Mouse (Mus musculus) CH12.LX (cell line): ENCODE results near the gene Ank. TPM values are rescaled to one million over a fixed set of nuclear protein-coding genes. Genes with fewer than 3 reads are reported as not detected.

ENCODE experiments used
- DNase-seq: peaks from one replicate; pipeline ENCODE4 v3.0.0-alpha.2; 2013; ENCODE audit errors: extremely low read depth
- H3K27ac ChIP-seq: 2 replicates; pipeline ENCODE4 v1.5.1; 2012; ENCODE audit warnings: low read depth, mild to moderate bottlenecking, control low read depth, moderate library complexity; ENCODE audit not compliant: insufficient read depth
- H3K27me3 ChIP-seq: replicated peaks from 2 replicates; pipeline ENCODE3; 2012; ENCODE audit warnings: inconsistent platforms
- H3K36me3 ChIP-seq, 2 experiments: replicated peaks in 1 of 2; 2 replicates each; pipeline versions ENCODE3 to v1.6.1; 2012; ENCODE audit warnings: inconsistent platforms in 1 of 2, low read length in 1 of 2, mild to moderate bottlenecking in 1 of 2, mixed read lengths in 1 of 2, moderate library complexity in 1 of 2; ENCODE audit not compliant: control insufficient read depth in 1 of 2, insufficient read depth in 1 of 2
- H3K4me1 ChIP-seq, 2 experiments: 2 replicates each; pipeline ENCODE4 v1.6.1; 2012; ENCODE audit warnings: inconsistent platforms in 1 of 2, moderate library complexity in 1 of 2; ENCODE audit not compliant: insufficient read depth in 2 of 2, control insufficient read depth in 1 of 2
- H3K4me2 ChIP-seq: 2 replicates; pipeline ENCODE4 v1.6.1; 2012; ENCODE audit warnings: low read depth, mild to moderate bottlenecking, control low read depth; ENCODE audit not compliant: poor library complexity, insufficient read depth, severe bottlenecking
- H3K4me3 ChIP-seq, 3 experiments: fragments of 150-350 bp in 1 of 3; sonication (generic) in 1 of 3; replicated peaks in 1 of 3; 2 replicates each; pipeline versions ENCODE3 to v1.5.1; 2011 to 2012; ENCODE audit warnings: low read depth in 2 of 3, low read length in 2 of 3, mild to moderate bottlenecking in 2 of 3, moderate library complexity in 2 of 3, control low read depth in 1 of 3, improper control_type of control experiment in 1 of 3, inconsistent platforms in 1 of 3, mixed read lengths in 1 of 3; ENCODE audit not compliant: poor library complexity in 1 of 3
- H3K79me2 ChIP-seq: replicated peaks from 2 replicates; pipeline ENCODE4 v1.6.1; 2012; ENCODE audit warnings: mild to moderate bottlenecking, moderate library complexity; ENCODE audit not compliant: control insufficient read depth, poor library complexity, insufficient read depth, severe bottlenecking; ENCODE audit errors: extremely low read depth
- H3K9ac ChIP-seq: 2 replicates; pipeline ENCODE4 v1.6.1; 2012; ENCODE audit warnings: low read depth, mild to moderate bottlenecking, control low read depth, moderate library complexity; ENCODE audit not compliant: insufficient read depth
- H3K9me3 ChIP-seq: replicated peaks from 2 replicates; pipeline ENCODE3; 2012; ENCODE audit warnings: low read length, inconsistent platforms, mixed read lengths
- BHLHE40 ChIP-seq: IDR thresholded peaks from 2 replicates; pipeline ENCODE4 v1.6.1; 2011; ENCODE audit warnings: mild to moderate bottlenecking, low read depth, low read length, improper control_type of control experiment
- CHD1 ChIP-seq: IDR thresholded peaks from 2 replicates; pipeline ENCODE4 v1.6.1; 2012; ENCODE audit warnings: low read depth, low read length, improper control_type of control experiment, inconsistent platforms
- CHD2 ChIP-seq: IDR thresholded peaks from 2 replicates; pipeline ENCODE4 v1.6.1; 2011; ENCODE audit warnings: low read length, improper control_type of control experiment
- CTCF ChIP-seq, 2 experiments: IDR thresholded peaks in 1 of 2; conservative IDR thresholded peaks in 1 of 2; 2 replicates each; pipeline ENCODE4 v1.5.1; 2011 to 2012; ENCODE audit warnings: low read depth in 2 of 2, low read length in 2 of 2, improper control_type of control experiment in 1 of 2, inconsistent platforms in 1 of 2, mild to moderate bottlenecking in 1 of 2, moderate library complexity in 1 of 2
- E2F4 ChIP-seq: IDR thresholded peaks from 2 replicates; pipeline ENCODE4 v1.6.1; 2011; ENCODE audit warnings: low read depth, low read length, improper control_type of control experiment; ENCODE audit not compliant: insufficient replicate concordance
- ELF1 ChIP-seq: IDR thresholded peaks from 2 replicates; pipeline ENCODE4 v1.6.1; 2014; ENCODE audit warnings: low read depth, mild to moderate bottlenecking, inconsistent platforms, low read length, improper control_type of control experiment
- EP300 ChIP-seq: IDR thresholded peaks from 2 replicates; pipeline ENCODE4 v1.6.1; 2011; ENCODE audit warnings: low read length, improper control_type of control experiment
- ETS1 ChIP-seq: conservative IDR thresholded peaks from 2 replicates; pipeline ENCODE4 v1.6.1; 2012; ENCODE audit warnings: low read depth, mild to moderate bottlenecking, inconsistent platforms, low read length, improper control_type of control experiment, moderate library complexity
- GABPA ChIP-seq: IDR thresholded peaks from 2 replicates; pipeline ENCODE4 v1.6.1; 2012; ENCODE audit warnings: low read depth, low read length, improper control_type of control experiment, inconsistent platforms; ENCODE audit not compliant: insufficient replicate concordance
- HCFC1 ChIP-seq: IDR thresholded peaks from 2 replicates; pipeline ENCODE4 v1.6.1; 2012; ENCODE audit warnings: low read depth, mild to moderate bottlenecking, inconsistent platforms, low read length, improper control_type of control experiment
- IRF4 ChIP-seq: IDR thresholded peaks from 2 replicates; pipeline ENCODE4 v1.6.1; 2014; ENCODE audit warnings: low read depth, mild to moderate bottlenecking, inconsistent platforms, low read length, improper control_type of control experiment
- JUN ChIP-seq: IDR thresholded peaks from 2 replicates; pipeline ENCODE4 v1.6.1; 2011; ENCODE audit warnings: low read depth, mild to moderate bottlenecking, low read length, improper control_type of control experiment, moderate library complexity; ENCODE audit not compliant: insufficient read depth
- KAT2A ChIP-seq: IDR thresholded peaks from 2 replicates; pipeline ENCODE4 v1.6.1; 2012; ENCODE audit warnings: low read length, improper control_type of control experiment, inconsistent platforms; ENCODE audit not compliant: insufficient replicate concordance
- MAFK ChIP-seq: IDR thresholded peaks from 2 replicates; pipeline ENCODE4 v1.6.1; 2011; ENCODE audit warnings: low read length, improper control_type of control experiment; ENCODE audit not compliant: insufficient replicate concordance
- MAZ ChIP-seq: IDR thresholded peaks from 2 replicates; pipeline ENCODE4 v1.6.1; 2012; ENCODE audit warnings: low read depth, mild to moderate bottlenecking, inconsistent platforms, low read length, improper control_type of control experiment, moderate library complexity
- MXI1 ChIP-seq: IDR thresholded peaks from 2 replicates; pipeline ENCODE4 v1.6.1; 2011; ENCODE audit warnings: mild to moderate bottlenecking, low read depth, low read length, improper control_type of control experiment
- MYC ChIP-seq: IDR thresholded peaks from 2 replicates; pipeline ENCODE4 v1.6.1; 2011; ENCODE audit warnings: low read depth, mild to moderate bottlenecking, improper control_type of control experiment, low read length
- NRF1 ChIP-seq: IDR thresholded peaks from 2 replicates; pipeline ENCODE4 v1.6.1; 2014; ENCODE audit warnings: low read depth, mild to moderate bottlenecking, inconsistent platforms, low read length, improper control_type of control experiment, moderate library complexity
- POLR2A ChIP-seq: IDR thresholded peaks from 2 replicates; pipeline ENCODE4 v1.6.1; 2011; ENCODE audit warnings: low read depth, mild to moderate bottlenecking, improper control_type of control experiment, low read length
- RAD21 ChIP-seq: IDR thresholded peaks from 2 replicates; pipeline ENCODE4 v1.6.1; 2011; ENCODE audit warnings: low read depth, mild to moderate bottlenecking, low read length, improper control_type of control experiment, moderate library complexity
- RCOR1 ChIP-seq: conservative IDR thresholded peaks from 2 replicates; pipeline ENCODE4 v1.6.1; 2012; ENCODE audit warnings: low read depth, mild to moderate bottlenecking, inconsistent platforms, low read length, improper control_type of control experiment
- SIN3A ChIP-seq: IDR thresholded peaks from 2 replicates; pipeline ENCODE4 v1.6.1; 2012; ENCODE audit warnings: low read length, improper control_type of control experiment, inconsistent platforms
- SMC3 ChIP-seq: IDR thresholded peaks from 2 replicates; pipeline ENCODE4 v1.6.1; 2011; ENCODE audit warnings: low read depth, low read length, improper control_type of control experiment
- TBP ChIP-seq: conservative IDR thresholded peaks from 2 replicates; pipeline ENCODE4 v1.6.1; 2011; ENCODE audit warnings: low read depth, low read length, improper control_type of control experiment
- TCF12 ChIP-seq: IDR thresholded peaks from 2 replicates; pipeline ENCODE4 v1.6.1; 2014; ENCODE audit warnings: low read depth, mild to moderate bottlenecking, inconsistent platforms, low read length, improper control_type of control experiment
- UBTF ChIP-seq: IDR thresholded peaks from 2 replicates; pipeline ENCODE4 v1.6.1; 2012; ENCODE audit warnings: low read depth, mild to moderate bottlenecking, inconsistent platforms, low read length, improper control_type of control experiment, moderate library complexity
- USF1 ChIP-seq: IDR thresholded peaks from 2 replicates; pipeline ENCODE4 v1.6.1; 2014; ENCODE audit warnings: low read depth, mild to moderate bottlenecking, inconsistent platforms, low read length, improper control_type of control experiment
- USF2 ChIP-seq: conservative IDR thresholded peaks from 2 replicates; pipeline ENCODE4 v1.6.1; 2011; ENCODE audit warnings: low read depth, low read length, improper control_type of control experiment
- ZC3H11A ChIP-seq: IDR thresholded peaks from 2 replicates; pipeline ENCODE4 v1.6.1; 2012; ENCODE audit warnings: low read depth, mild to moderate bottlenecking, inconsistent platforms, low read length, improper control_type of control experiment
- ZMIZ1 ChIP-seq: IDR thresholded peaks from 2 replicates; pipeline ENCODE4 v1.6.1; 2012; ENCODE audit warnings: low read depth, mild to moderate bottlenecking, inconsistent platforms, low read length, improper control_type of control experiment
- ZNF384 ChIP-seq: IDR thresholded peaks from 2 replicates; pipeline ENCODE4 v1.6.1; 2012; ENCODE audit warnings: low read depth, low read length, improper control_type of control experiment, inconsistent platforms
- dilution Hi-C: fragments of 300-500 bp; cut with MboI; formaldehyde crosslinking; loops from 2 replicates; pipeline ENCODE4 v1.14.3; 2020; ENCODE audit warnings: low sequenced_read_pairs; ENCODE audit not compliant: extremely low pct_unique_long_range_greater_than_20kb, extremely low pct_ligation_motif_present
- in situ Hi-C: fragments of 300-500 bp; cut with MboI; formaldehyde crosslinking; loops from 3 replicates; pipeline ENCODE4 v1.14.3; 2019; ENCODE audit warnings: low sequenced_read_pairs, low pct_ligation_motif_present, low pct_unique_long_range_greater_than_20kb, mixed read lengths
- polyA plus RNA-seq: library from polyadenylated mRNA; unstranded; fragments of >175 nt; gene quantifications from 2 replicates; pipeline ENCODE4 v1.2.1, GENCODE M21; 2012; ENCODE audit warnings: low read depth; ENCODE audit not compliant: insufficient read length
- total RNA-seq, 2 experiments: library from RNA; depleted of rRNA; stranded (reverse); fragments of 300-350 nt in 1 of 2; fragments of >200 nt in 1 of 2; gene quantifications; 2 replicates each; pipeline ENCODE4 v1.2.3; 2012 to 2014

Gene Ank
- total and polyA plus RNA-seq, 3 experiments = 4.6 to 12.4 (median 8.6) TPM

DNA sequence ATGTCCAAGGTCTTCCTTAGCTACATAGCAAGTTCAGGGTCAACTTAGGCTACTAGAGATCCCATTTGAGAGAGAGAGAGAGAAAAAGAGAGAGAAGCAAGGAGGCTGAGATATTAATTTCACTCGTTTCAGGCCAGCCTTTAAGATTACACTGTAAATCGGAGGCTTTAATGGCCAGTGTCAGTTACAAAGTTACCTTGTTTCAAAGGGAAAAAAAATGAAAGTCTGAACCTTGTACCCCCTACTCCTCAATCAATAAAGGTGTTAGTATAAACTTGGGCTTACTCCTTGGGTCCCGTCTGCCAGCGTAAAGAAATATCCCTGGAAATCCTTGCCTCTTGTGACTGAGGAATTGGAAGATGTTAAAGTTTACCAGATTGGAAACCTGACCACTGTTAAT is 24.9 kb upstream of the Ank start:
- no peak for TF ChIP-seq MYC
- no peak for TF ChIP-seq RCOR1
- TF ChIP-seq GABPA = no peak
- no peak for TF ChIP-seq NRF1
- no peak for TF ChIP-seq ZNF384
- TF ChIP-seq MAZ = no peak
- no peak for TF ChIP-seq MXI1
- TF ChIP-seq TBP = no peak
- no peak for TF ChIP-seq SMC3
- no peak for TF ChIP-seq CHD1
- TF ChIP-seq USF2 = no peak
- TF ChIP-seq SIN3A = no peak
- no peak for TF ChIP-seq HCFC1
- no peak for TF ChIP-seq IRF4
- TF ChIP-seq RAD21 = no peak
- no peak for TF ChIP-seq CTCF (conservative IDR thresholded peaks at IDR 0.05 in 1 of 2, IDR thresholded peaks at IDR 0.05 in 1 of 2; ENCODE audit: low read depth in 2 of 2, low read length in 2 of 2)
- TF ChIP-seq MAFK = no peak
- no peak for TF ChIP-seq E2F4
- TF ChIP-seq TCF12 = no peak
- no peak overlapping the region for H3K4me2 ChIP-seq
- no peak overlapping the region for H3K9ac ChIP-seq
- no peaks in the 10 kb centered on the region for H3K27me3 ChIP-seq
- in situ Hi-C loops (no loop called here), dilution Hi-C loops (no loop called here)
- no peak overlapping the region for H3K4me3 ChIP-seq
- no peaks in the 10 kb centered on the region for H3K36me3 ChIP-seq
- no peaks in the 10 kb centered on the region for H3K79me2 ChIP-seq
- H3K27ac ChIP-seq = no peak overlapping the region
- H3K9me3 ChIP-seq = no peaks in the 10 kb centered on the region
- no peaks in the 10 kb centered on the region for H3K4me1 ChIP-seq
- DNase-seq = no peak

DNA sequence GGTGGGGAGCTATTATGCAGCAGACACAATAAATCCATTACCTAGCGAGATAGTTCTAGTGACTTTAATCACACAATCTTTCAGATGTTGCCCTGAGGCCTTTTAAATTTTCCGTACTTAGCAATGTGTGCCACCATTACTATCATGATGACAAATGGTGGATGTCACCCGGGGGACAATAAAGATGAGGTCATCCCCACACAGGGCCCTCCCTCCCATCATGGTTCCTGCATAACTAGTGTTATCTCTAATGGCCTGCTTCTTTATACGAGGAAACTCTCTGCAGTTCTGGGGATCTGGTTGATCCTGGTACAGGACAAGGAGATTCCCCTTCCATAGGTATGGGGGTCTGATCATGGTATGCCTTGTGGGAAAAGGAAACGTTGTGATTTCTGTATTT is 24.5 kb upstream of the Ank start:
- no peak for DNase-seq
- dilution Hi-C loops (no loop called here), in situ Hi-C loops (no loop called here)
- no peaks in the 10 kb centered on the region for H3K4me1 ChIP-seq
- no peak for TF ChIP-seq E2F4
- TF ChIP-seq IRF4 = no peak
- no peak for TF ChIP-seq EP300
- no peak for TF ChIP-seq BHLHE40
- no peak for TF ChIP-seq ZNF384
- TF ChIP-seq ZMIZ1 = no peak
- TF ChIP-seq USF1 = no peak
- TF ChIP-seq TCF12 = no peak
- no peak for TF ChIP-seq HCFC1
- TF ChIP-seq KAT2A = no peak
- TF ChIP-seq MAZ = no peak
- no peak for TF ChIP-seq CTCF (conservative IDR thresholded peaks at IDR 0.05 in 1 of 2, IDR thresholded peaks at IDR 0.05 in 1 of 2; ENCODE audit: low read depth in 2 of 2, low read length in 2 of 2)
- no peak for TF ChIP-seq POLR2A
- TF ChIP-seq CHD2 = no peak
- no peak for TF ChIP-seq ZC3H11A
- no peak for TF ChIP-seq JUN
- no peak for TF ChIP-seq UBTF
- TF ChIP-seq ELF1 = no peak
- TF ChIP-seq ETS1 = no peak
- no peaks in the 10 kb centered on the region for H3K9me3 ChIP-seq
- H3K27me3 ChIP-seq = no peaks in the 10 kb centered on the region
- H3K79me2 ChIP-seq = no peaks in the 10 kb centered on the region
- H3K27ac ChIP-seq = no peak overlapping the region
- H3K4me2 ChIP-seq = no peak overlapping the region
- H3K9ac ChIP-seq = no peak overlapping the region
- no peak overlapping the region for H3K4me3 ChIP-seq
- no peaks in the 10 kb centered on the region for H3K36me3 ChIP-seq
